Mouse (Mus musculus): Measurements from ENCODE around the gene Iffo1. TPM values are rescaled to one million over a fixed set of nuclear protein-coding genes. Genes with fewer than 3 reads are reported as not detected.
A peak's percentile ranks its signal among the peaks of the same experiment; 100 is the strongest.
"Not testable (repeated sequence)": the region's sequence is repeated elsewhere in the genome, so short reads cannot be mapped to it uniquely, and the experiment has no call there.

Gene Iffo1
- polyA plus RNA-seq, 1 experiment = 96.0 TPM

DNA sequence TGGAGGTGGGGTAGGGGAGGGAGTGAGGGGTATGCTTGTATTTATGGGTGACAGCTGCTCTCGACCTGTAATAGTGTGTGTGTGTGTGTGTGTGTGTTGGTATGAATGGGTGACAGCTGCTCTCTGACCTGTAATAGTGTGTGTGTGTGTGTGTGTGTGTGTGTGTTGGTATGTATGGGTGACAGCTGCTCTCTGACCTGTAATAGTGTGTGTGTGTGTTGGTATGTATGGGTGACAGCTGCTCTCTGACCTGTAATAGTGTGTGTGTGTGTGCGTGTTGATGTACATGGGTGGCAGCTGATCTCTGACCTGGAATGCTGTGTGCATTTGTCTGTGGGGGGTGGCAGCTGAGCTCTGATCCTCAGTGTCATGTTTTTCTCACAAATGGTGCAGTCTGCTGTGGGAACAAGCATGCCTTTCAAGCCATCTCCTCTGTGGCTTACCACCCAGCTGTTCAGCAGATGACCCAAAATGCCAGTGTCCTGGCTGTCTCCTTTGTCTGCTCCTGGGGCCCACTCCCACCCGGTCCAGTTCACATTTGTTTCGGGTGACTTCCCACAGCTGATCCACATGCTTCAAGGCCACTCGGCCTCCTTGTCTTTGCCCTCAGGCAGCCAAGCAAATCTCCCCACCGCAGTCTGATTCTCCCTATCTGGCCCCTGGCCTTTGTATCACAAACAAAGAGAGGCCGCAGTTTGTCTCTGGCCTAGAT lies 12.0 kb downstream of the Iffo1 start:
- Histone ChIP-seq H3K27ac (ENCODE audit: insufficient read depth, low read length) (no peak overlapping the region), H3K27me3 (ENCODE audit: control insufficient read depth, insufficient read depth, low read length) (no peaks in the 10 kb centered on the region), H3K4me1 (ENCODE audit: control insufficient read depth, insufficient read depth, low read length) (peaks cover 11% of the 10 kb centered on the region), H3K4me3 (replicated peaks; ENCODE audit: insufficient read depth, low read depth, low read length) (no peak overlapping the region)
- 23% methylated on average over 7 of the region's 7 CpGs for WGBS
- DNase-seq = no peak
- TF ChIP-seq CTCF (IDR thresholded peaks at IDR 0.05; ENCODE audit: borderline replicate concordance, insufficient read depth, low read depth, low read length) = no peak
- peak; percentile 3; the same call in 1 of the 2 replicates for TF ChIP-seq POLR2A (IDR thresholded peaks at IDR 0.05; ENCODE audit: borderline replicate concordance, insufficient read depth, low read length)

- no peak overlapping the region for H3K4me3 ChIP-seq (replicated peaks; ENCODE audit: insufficient read depth, low read depth, low read length)
- H3K4me1 ChIP-seq (ENCODE audit: control insufficient read depth, insufficient read depth, low read length) = peaks cover 11% of the 10 kb centered on the region
- TF ChIP-seq POLR2A (IDR thresholded peaks at IDR 0.05; ENCODE audit: borderline replicate concordance, insufficient read depth, low read length) (no peak), CTCF (IDR thresholded peaks at IDR 0.05; ENCODE audit: borderline replicate concordance, insufficient read depth, low read depth, low read length) (no peak)
- H3K27me3 ChIP-seq (ENCODE audit: control insufficient read depth, insufficient read depth, low read length) = no peaks in the 10 kb centered on the region
- WGBS = 80% methylated on average over 15 of the region's 15 CpGs
- DNase-seq = no peak
- H3K27ac ChIP-seq (ENCODE audit: insufficient read depth, low read length) = no peak overlapping the region
Measured at GRCm38 (mm10) chr6:125158944-125159492, 14.0 kb downstream of the Iffo1 start.

DNA sequence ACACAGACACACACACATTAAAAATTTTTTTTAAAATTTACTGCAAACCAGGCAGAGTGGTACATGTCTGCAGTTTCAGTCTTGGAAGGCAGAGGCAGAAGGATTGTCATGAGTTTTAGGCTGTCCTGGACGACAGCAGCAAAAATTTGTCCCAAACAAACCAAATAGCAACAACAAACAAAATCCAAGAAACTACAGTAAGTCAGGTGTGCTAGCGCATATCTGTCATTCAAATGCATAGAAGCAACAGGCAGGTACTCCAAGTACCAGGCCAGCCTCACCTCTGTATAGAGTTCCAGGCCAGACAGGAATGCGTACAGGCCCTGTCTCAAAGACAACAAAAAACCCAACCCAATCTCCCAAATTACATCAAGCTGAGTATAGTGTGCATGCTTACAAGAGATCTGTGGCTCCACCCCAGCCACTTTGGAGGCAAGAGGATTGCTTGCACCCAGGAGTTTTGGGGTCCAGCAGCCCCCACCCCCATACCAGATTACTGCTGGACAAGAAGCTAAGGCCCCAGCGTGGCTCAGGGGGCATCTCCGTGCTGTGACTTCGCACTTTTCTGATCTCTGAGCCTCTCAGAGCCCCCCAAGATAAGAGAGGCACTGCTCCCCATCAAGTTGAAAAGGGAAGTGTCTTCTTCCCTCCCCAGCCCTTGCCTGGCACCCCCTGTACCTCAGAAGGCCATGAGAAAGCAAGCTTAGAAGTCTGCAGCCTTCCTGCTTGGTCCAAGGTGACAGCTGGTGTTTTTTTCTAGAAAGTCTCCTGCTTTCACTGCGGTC lies 14.9 kb downstream of the Iffo1 start:
- no peak for TF ChIP-seq CTCF (IDR thresholded peaks at IDR 0.05; ENCODE audit: borderline replicate concordance, insufficient read depth, low read depth, low read length)
- DNase-seq = no peak
- no peaks in the 10 kb centered on the region for H3K27me3 ChIP-seq (ENCODE audit: control insufficient read depth, insufficient read depth, low read length)
- no peak overlapping the region for H3K27ac ChIP-seq (ENCODE audit: insufficient read depth, low read length)
- no peak overlapping the region for H3K4me3 ChIP-seq (replicated peaks; ENCODE audit: insufficient read depth, low read depth, low read length)
- WGBS = 69% methylated on average over 7 of the region's 7 CpGs
- H3K4me1 ChIP-seq (ENCODE audit: control insufficient read depth, insufficient read depth, low read length) = peaks cover 11% of the 10 kb centered on the region

GRCm38 (mm10) chr6:125160558-125160853 lies 15.5 kb downstream of the Iffo1 start:
- no peak overlapping the region for H3K27ac ChIP-seq (ENCODE audit: insufficient read depth, low read length)

GRCm38 (mm10) chr6:125160854-125161760 lies 16.1 kb downstream of the Iffo1 start:
- TF ChIP-seq CTCF (IDR thresholded peaks at IDR 0.05; ENCODE audit: borderline replicate concordance, insufficient read depth, low read depth, low read length) (0 out of 2 replicates have a peak, but pooled peaks have one; percentile 2), POLR2A (IDR thresholded peaks at IDR 0.05; ENCODE audit: borderline replicate concordance, insufficient read depth, low read length) (peak; percentile 31; the same call in 1 of the 2 replicates)
- 22% methylated on average over 22 of the region's 22 CpGs for WGBS
- Histone ChIP-seq H3K4me1 (ENCODE audit: control insufficient read depth, insufficient read depth, low read length) (peaks cover 11% of the 10 kb centered on the region), H3K4me3 (replicated peaks; ENCODE audit: insufficient read depth, low read depth, low read length) (no peak overlapping the region), H3K27me3 (ENCODE audit: control insufficient read depth, insufficient read depth, low read length) (no peaks in the 10 kb centered on the region), H3K27ac (ENCODE audit: insufficient read depth, low read length) (0 out of 2 replicates have a peak overlapping the region, but pooled peaks have one; percentile 23)
- DNase-seq = peak; percentile 49 to 53

More at GRCm38 (mm10) chr6:125160558-125160853, 15.5 kb downstream of the Iffo1 start:
- Histone ChIP-seq H3K4me1 (ENCODE audit: control insufficient read depth, insufficient read depth, low read length) (peaks cover 11% of the 10 kb centered on the region), H3K4me3 (replicated peaks; ENCODE audit: insufficient read depth, low read depth, low read length) (no peak overlapping the region), H3K27me3 (ENCODE audit: control insufficient read depth, insufficient read depth, low read length) (no peaks in the 10 kb centered on the region)
- peak in 1 of 2 experiments; percentile 47 for DNase-seq
- 7% methylated on average over 10 of the region's 10 CpGs for WGBS
- TF ChIP-seq POLR2A (IDR thresholded peaks at IDR 0.05; ENCODE audit: borderline replicate concordance, insufficient read depth, low read length) (no peak), CTCF (IDR thresholded peaks at IDR 0.05; ENCODE audit: borderline replicate concordance, insufficient read depth, low read depth, low read length) (no peak)

- peak; percentile 65 to 73 for DNase-seq
- H3K27me3 ChIP-seq (ENCODE audit: control insufficient read depth, insufficient read depth, low read length); H3K27ac ChIP-seq (ENCODE audit: insufficient read depth, low read length); H3K4me3 ChIP-seq (replicated peaks; ENCODE audit: insufficient read depth, low read depth, low read length): not testable (repeated sequence)
- peak; percentile 55; the same call in 1 of the 2 replicates for TF ChIP-seq CTCF (IDR thresholded peaks at IDR 0.05; ENCODE audit: borderline replicate concordance, insufficient read depth, low read depth, low read length)
- WGBS = under 1% methylated on average over 4 of the region's 5 CpGs
- H3K4me1 ChIP-seq (ENCODE audit: control insufficient read depth, insufficient read depth, low read length) = peaks cover 14% of the 10 kb centered on the region
Measured at GRCm38 (mm10) chr6:125161971-125162370, 16.9 kb downstream of the Iffo1 start.

DNA sequence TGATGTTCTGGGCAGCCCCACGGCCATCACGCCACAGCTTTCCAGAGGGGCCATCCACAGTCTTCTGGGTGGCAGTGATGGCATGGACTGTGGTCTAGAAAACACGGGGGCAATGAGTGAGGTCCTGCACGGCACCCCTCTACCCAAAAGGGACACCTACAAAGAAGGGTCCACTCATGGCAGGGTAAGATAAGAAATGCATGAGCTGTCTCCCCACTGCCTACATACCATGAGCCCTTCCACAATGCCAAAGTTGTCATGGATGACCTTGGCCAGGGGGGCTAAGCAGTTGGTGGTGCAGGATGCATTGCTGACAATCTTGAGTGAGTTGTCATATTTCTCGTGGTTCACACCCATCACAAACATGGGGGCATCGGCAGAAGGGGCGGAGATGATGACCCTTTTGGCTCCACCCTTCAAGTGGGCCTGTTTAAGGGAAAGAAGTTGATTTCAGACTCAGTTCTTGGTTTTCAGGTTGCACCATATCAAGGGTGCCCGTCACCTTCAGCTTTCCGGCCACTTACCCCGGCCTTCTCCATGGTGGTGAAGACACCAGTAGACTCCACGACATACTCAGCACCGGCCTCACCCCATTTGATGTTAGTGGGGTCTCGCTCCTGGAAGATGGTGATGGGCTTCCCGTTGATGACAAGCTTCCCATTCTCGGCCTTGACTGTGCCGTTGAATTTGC lies 17.7 kb downstream of the Iffo1 start:
- H3K27me3 ChIP-seq (ENCODE audit: control insufficient read depth, insufficient read depth, low read length); H3K27ac ChIP-seq (ENCODE audit: insufficient read depth, low read length); DNase-seq; H3K4me3 ChIP-seq (replicated peaks; ENCODE audit: insufficient read depth, low read depth, low read length): not testable (repeated sequence)
- peaks cover 21% of the 10 kb centered on the region for H3K4me1 ChIP-seq (ENCODE audit: control insufficient read depth, insufficient read depth, low read length)
- WGBS = 52% methylated on average over 13 of the region's 16 CpGs

All from cerebellum, adult 2 months (tissue).